ENCODE assay signal across 10 mouse cellular contexts in the genomic region with DNA sequence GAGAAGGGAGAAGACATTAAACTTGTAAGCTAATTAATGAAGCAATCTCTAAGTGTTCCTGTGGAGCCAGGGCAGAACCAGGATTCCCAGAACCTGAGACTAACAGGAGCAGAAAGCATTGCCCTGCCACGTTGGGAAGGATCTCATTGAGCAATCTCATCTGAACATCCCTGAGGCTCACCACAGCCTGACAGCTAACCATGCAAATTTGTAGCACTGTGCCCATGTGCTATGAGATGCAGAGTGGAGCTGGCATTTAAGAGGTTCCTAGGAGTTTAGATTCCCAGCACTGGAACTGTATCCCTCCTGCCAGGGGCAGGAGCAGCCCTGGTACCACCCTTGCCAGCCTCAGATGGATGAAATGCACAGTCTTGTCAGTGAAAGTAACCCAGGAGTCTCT.
DNase-seq lines count a peak whose midpoint lies in the region; ATAC-seq and TF ChIP-seq lines count a peak whose summit lies in the region.
"Had no signal": no experiment of that assay in that cellular context is flagged by ENCODE, and none has a peak within 500 bp of the region (broad histone marks: within the 10 kb centered on the region; RNA-seq: fewer than 3 reads in every experiment).

No protein-coding gene starts in this region.

- no peak for DNase-seq in heart, adult 2 months
- DNase-seq in heart, adult 9 months (ENCODE audit: low spot score in 2 of 2): no peak
- DNase-seq in midbrain, embryonic 10.5 days (ENCODE audit: low spot score): no peak
- peak; percentile 15 for DNase-seq in adipocyte (ENCODE audit: low spot score)
- DNase-seq in embryo, embryonic 10.5 days (ENCODE audit: low spot score): no peak
- DNase-seq: liver, embryonic 13.5 days had no signal

- H3K36me3 ChIP-seq in heart, adult 2 months (ENCODE audit: control insufficient read depth, insufficient read depth, low read length): peaks cover 2% of the 10 kb centered on the region; the same call in 1 of the 2 replicates
- no peaks in the 10 kb centered on the region for H3K36me3 ChIP-seq in midbrain, embryonic 10.5 days
- no peaks in the 10 kb centered on the region for H3K36me3 ChIP-seq in midbrain, embryonic 13.5 days
- no peaks in the 10 kb centered on the region for H3K36me3 ChIP-seq in myocyte (ENCODE audit: control insufficient read depth, insufficient read depth)
- H3K36me3 ChIP-seq: forebrain, embryonic 15.5 days; liver, embryonic 13.5 days had no signal

- no peaks in the 10 kb centered on the region for H3K27me3 ChIP-seq in heart, adult 2 months (ENCODE audit: control insufficient read depth, insufficient read depth, low read length)
- H3K27me3 ChIP-seq in midbrain, embryonic 10.5 days (ENCODE audit: low read depth, poor library complexity, severe bottlenecking): peaks cover 9% of the 10 kb centered on the region; the same call in 1 of the 2 replicates
- H3K27me3 ChIP-seq in midbrain, embryonic 13.5 days: no peaks in the 10 kb centered on the region
- H3K27me3 ChIP-seq in myocyte (ENCODE audit: control insufficient read depth, insufficient read depth, insufficient read length): no peaks in the 10 kb centered on the region
- H3K27me3 ChIP-seq: forebrain, embryonic 15.5 days; liver, embryonic 13.5 days had no signal

- H3K9me3 ChIP-seq in midbrain, embryonic 10.5 days (replicated peaks): no peaks in the 10 kb centered on the region
- no peaks in the 10 kb centered on the region for H3K9me3 ChIP-seq in midbrain, embryonic 13.5 days
- H3K9me3 ChIP-seq: forebrain, embryonic 15.5 days; liver, embryonic 13.5 days had no signal

- no peak overlapping the region for H3ac ChIP-seq in myocyte (ENCODE audit: control insufficient read depth, insufficient read length)

- ATAC-seq in midbrain, embryonic 13.5 days: no peak
- ATAC-seq: forebrain, embryonic 15.5 days had no signal

- TF ChIP-seq EP300 in heart, adult 2 months (IDR thresholded peaks at IDR 0.05; ENCODE audit: insufficient read depth, low read depth, low read length): no peak

- H3K4me1 ChIP-seq in heart, adult 2 months (ENCODE audit: control insufficient read depth, insufficient read depth, low read length): peaks cover 3% of the 10 kb centered on the region; the same call in 1 of the 2 replicates
- peaks cover 52% of the 10 kb centered on the region for H3K4me1 ChIP-seq in midbrain, embryonic 10.5 days
- peaks cover 34% of the 10 kb centered on the region for H3K4me1 ChIP-seq in midbrain, embryonic 13.5 days (replicated peaks)
- H3K4me1 ChIP-seq: forebrain, embryonic 15.5 days; liver, embryonic 13.5 days had no signal

- H3K9ac ChIP-seq in heart, adult 2 months (ENCODE audit: low read depth, low read length): no peak overlapping the region
- no peak overlapping the region for H3K9ac ChIP-seq in midbrain, embryonic 13.5 days (replicated peaks)
- H3K9ac ChIP-seq: forebrain, embryonic 15.5 days; liver, embryonic 13.5 days had no signal

- 23% methylated on average over 1 of the region's 1 CpGs for WGBS in heart, adult 2 months
- 27% methylated on average over 1 of the region's 1 CpGs for WGBS in midbrain, embryonic 10.5 days
- 26% methylated on average over 1 of the region's 1 CpGs for WGBS in midbrain, embryonic 13.5 days

- TF ChIP-seq POLR2A in heart, adult 2 months (IDR thresholded peaks at IDR 0.05; ENCODE audit: insufficient read depth, low read depth, low read length): no peak
- no peak for TF ChIP-seq POLR2A in myocyte (IDR thresholded peaks at IDR 0.05; ENCODE audit: insufficient read length, low read depth)

- intact Hi-C loops in heart, adult 2 months (cut with DNase I): loop anchor here (5.0 kb wide), 1 partner anchor 41 kb away; no protein-coding TSS in a partner anchor

- H3K79me2 ChIP-seq in heart, adult 2 months (replicated peaks; ENCODE audit: control insufficient read depth, insufficient read depth, low read length): 0 out of 2 replicates have a peak, but pooled peaks cover 1% of the 10 kb centered on the region
- peaks cover 5% of the 10 kb centered on the region for H3K79me2 ChIP-seq in myocyte (ENCODE audit: control insufficient read depth, insufficient read depth)

- peak overlapping the region; percentile 65 for H3K27ac ChIP-seq in heart, adult 2 months
- H3K27ac ChIP-seq in midbrain, embryonic 10.5 days (replicated peaks): peak overlapping the region; percentile 61
- no peak overlapping the region for H3K27ac ChIP-seq in midbrain, embryonic 13.5 days
- H3K27ac ChIP-seq: forebrain, embryonic 15.5 days; kidney, postnatal 0 days; liver, embryonic 13.5 days had no signal

- H3K4me2 ChIP-seq in midbrain, embryonic 13.5 days (replicated peaks): no peak overlapping the region
- peak overlapping the region; percentile 70 for H3K4me2 ChIP-seq in myocyte (ENCODE audit: low read depth)
- H3K4me2 ChIP-seq: forebrain, embryonic 15.5 days; liver, embryonic 13.5 days had no signal

- no peak for TF ChIP-seq CTCF in heart, adult 2 months (IDR thresholded peaks at IDR 0.05)

- H3K4me3 ChIP-seq in heart, adult 2 months: no peak overlapping the region
- H3K4me3 ChIP-seq in midbrain, embryonic 10.5 days: no peak overlapping the region
- no peak overlapping the region for H3K4me3 ChIP-seq in midbrain, embryonic 13.5 days (replicated peaks)
- H3K4me3 ChIP-seq in myocyte: no peak overlapping the region
- H3K4me3 ChIP-seq: forebrain, embryonic 15.5 days; liver, embryonic 13.5 days had no signal

TF ChIP-seq in myocyte, 11 proteins besides CTCF, POLR2A, EP300 and RAD21:
- TF ChIP-seq TCF3 (IDR thresholded peaks at IDR 0.05; ENCODE audit: insufficient read length, low read depth) (no peak), REST (IDR thresholded peaks at IDR 0.05; ENCODE audit: insufficient read depth, insufficient read length) (no peak), USF1 (IDR thresholded peaks at IDR 0.05; ENCODE audit: low read depth) (no peak), CEBPB (IDR thresholded peaks at IDR 0.05; ENCODE audit: insufficient read depth, poor library complexity, severe bottlenecking) (peak; percentile 64), SRF (IDR thresholded peaks at IDR 0.05; ENCODE audit: control insufficient read depth, insufficient read length, low read depth) (no peak), MYOD1 (IDR thresholded peaks at IDR 0.05; ENCODE audit: control insufficient read depth in 1 of 3, insufficient read length in 2 of 3, low read depth in 2 of 3) (no peak)
